Mouse (Mus musculus) kidney, adult 18-20 months (tissue): ENCODE data around the gene Tubgcp4.

Experiments used
- DNase-seq: peaks from one replicate; pipeline ENCODE4 v3.0.0; 2021

Gene Tubgcp4

DNA sequence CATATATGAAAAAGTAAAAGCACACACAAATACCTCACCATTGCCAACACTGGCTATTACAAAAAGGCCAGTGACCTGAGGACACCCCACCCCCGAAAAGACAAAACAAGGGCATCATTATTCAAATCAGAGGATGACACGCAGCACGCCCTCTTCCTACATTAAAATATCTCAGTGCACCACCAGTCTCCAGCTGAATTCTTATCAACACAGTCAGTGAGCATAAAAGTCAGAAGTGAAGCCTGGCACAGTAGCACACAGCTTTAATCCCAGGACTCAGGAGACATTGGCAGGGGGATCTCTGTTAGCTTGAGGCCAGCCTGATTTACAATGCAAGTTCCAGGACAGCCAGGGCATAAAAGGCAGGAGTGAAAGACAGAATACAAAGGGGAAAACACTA lies 36.1 kb downstream of the Tubgcp4 start:
- DNase-seq, result no peak

GRCm38 (mm10) chr2:121214491-121214890 lies 44.0 kb downstream of the Tubgcp4 start:
- DNase-seq, result peak; percentile 38

GRCm38 (mm10) chr2:121219177-121219576 lies 48.7 kb downstream of the Tubgcp4 start:
- no peak for DNase-seq

DNA sequence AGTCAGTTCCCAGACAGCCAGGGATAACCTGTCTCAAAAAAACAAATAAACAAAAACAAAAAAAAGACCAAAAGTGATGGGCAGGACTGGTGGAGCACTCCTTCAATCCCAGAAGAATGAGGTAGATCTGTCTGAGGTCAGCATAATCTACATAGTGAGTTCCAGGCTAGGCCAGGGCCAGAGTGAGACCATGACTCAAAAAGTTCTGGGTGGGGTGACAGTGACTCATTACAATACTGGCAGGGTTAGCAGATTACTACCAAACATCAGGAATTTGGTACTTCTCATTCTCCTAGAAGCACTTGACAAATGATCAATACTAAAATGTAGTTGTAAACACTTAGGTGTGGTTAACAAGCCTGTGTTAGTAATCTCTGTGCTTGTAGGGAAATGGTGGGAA lies 49.5 kb downstream of the Tubgcp4 start:
- DNase-seq, result no peak

DNA sequence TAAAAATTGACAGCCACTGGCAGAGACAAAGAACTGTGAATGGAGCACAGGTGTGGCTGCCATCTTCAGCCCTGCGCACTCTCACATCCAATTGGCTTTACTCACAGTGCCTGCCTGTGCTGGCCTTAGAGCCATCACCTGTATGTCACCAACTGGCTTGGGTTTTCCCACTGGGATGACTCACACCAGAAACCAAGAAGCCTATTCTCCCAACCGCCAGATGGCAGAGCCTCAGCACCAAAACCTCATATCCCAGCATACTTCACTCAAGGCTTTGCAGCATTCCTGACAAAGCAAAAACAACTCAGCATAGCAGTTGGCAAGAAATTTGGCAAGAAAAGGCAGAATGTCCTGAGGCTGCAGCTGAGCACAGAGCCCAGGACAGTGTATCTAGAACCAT lies 52.6 kb downstream of the Tubgcp4 start:
- no peak for DNase-seq

- no peak for DNase-seq
Observed at GRCm38 (mm10) chr2:121228135-121228534, 57.7 kb downstream of the Tubgcp4 start.

- no peak for DNase-seq
Observed at GRCm38 (mm10) chr2:121235460-121236072, 65.1 kb downstream of the Tubgcp4 start.

DNA sequence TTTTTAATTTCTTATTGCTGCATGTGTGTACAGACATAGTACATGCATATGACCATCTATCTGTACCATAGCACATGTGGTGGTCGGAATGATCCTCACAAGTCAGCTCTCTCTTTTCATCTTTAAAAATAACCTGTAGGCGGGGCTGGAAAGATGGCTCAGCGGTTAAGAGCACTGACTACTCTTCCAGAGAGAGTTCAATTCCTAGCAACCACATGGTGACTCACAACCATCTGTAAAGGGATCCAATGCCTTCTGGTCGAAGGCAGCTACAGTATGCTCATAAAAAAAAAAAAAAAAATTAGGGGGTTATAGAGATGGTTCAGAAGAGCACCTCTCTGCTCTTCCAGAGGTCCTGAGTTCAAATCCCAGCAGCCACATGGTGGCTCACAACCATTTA lies 69.0 kb downstream of the Tubgcp4 start:
- DNase-seq, result no peak

GRCm38 (mm10) chr2:121244099-121244498 lies 73.6 kb downstream of the Tubgcp4 start:
- DNase-seq, result no peak
